Mouse (Mus musculus) spleen, postnatal 4 days (tissue): ENCODE results near the gene Ttn.

Experiments used
- DNase-seq, 2 experiments: peaks; one replicate each; pipeline ENCODE4 v3.0.0; 2022; ENCODE audit warnings: low spot score in 2 of 2

Ttn gene

DNA sequence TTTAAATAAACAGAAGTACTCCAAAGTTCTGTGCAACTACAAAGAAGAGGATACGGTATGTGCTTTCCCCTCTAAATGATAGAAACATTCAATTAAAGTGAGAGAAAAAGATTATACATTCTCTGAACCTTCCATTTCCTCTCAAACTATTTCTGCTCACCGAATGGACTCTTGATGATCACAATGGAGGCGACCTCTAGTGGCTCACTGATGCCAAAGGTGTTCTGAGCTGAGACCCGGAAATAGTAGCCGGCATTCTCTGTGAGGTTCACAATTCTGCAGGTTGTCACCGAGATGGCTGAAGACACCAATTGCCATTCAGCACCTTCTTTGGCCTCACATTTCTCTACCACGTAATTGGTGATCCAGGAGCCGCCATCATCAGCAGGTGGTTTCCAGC, 267.4 kb downstream of the Ttn start:
- DNase-seq = no peak

DNA sequence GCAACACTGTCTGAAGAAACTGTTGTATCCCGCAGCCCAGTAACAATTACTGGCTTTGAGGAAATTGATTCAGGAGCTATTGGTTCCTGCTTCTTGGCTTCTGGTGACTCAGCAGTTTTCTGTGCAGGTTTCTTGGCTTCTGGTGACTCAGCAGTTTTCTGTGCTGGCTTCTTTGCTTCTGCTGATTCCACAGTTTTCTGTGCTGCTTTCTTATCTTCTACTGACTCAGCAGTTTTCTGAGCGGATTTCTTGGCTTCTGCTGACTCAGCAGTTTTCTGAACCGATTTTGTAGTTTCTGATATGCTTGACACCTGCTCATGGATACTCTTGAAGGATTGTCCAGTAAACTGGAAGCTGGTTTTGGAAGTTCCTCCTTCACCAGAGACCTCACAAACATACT, 273.8 kb downstream of the Ttn start:
- DNase-seq = no peak

DNA sequence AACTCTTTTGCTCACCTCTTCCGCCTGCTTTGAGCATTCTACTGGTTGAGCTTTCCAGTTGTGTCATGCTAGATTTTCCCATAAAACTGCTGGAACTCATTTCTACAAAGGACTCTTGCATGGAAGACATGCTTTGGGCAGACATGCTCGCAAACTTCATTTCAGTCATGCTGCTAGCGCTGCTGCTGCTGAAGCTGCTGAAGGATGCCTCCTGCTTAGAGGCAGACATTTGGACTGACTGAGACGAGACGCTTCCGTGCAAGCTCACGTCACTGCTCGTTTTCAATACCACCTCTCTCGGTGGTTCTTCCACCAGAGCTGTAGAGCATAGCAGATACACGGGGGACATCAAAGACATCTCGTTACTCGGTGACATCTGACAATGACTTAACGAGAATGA, 276.7 kb downstream of the Ttn start:
- no peak for DNase-seq

DNA sequence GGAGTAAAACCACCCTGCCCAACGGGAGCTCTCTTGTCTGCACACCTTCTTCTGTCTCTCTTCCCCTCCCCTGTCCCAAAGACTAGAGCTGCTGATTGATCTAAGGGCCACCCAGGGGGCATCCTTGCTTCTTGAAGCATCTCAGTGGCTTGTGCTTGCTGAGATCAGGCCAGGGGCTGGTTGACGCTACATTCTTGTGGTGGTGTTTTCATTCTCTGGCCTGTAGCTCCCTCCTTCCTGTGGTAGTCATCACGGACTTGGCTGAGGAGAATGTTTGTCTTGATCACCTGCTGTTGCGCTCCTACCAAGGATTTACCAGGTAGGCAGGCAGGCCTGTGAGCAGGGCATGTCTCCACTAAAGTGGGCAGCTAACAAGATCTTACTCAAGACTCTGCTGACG, 279.6 kb downstream of the Ttn start:
- DNase-seq = no peak

DNA sequence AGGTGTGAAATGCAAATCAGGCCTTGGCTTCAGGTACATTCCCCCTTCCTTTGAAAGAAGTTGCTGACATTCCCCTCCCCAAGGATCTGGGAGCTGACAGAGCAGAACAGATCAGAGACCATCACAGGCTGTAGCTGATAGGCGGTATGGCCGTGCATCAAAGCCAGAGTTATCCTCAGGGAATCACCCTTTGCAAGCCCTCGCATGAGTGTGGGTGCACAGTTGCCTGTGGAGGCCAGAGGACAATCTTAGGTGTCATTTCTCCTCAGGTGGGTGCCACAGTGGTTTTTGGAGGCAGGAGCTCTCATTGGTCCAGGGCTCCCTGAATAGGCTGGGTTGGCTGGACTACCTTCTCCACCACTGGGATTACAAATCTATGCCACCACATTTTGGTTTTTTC, 280.2 kb downstream of the Ttn start:
- DNase-seq = no peak

DNA sequence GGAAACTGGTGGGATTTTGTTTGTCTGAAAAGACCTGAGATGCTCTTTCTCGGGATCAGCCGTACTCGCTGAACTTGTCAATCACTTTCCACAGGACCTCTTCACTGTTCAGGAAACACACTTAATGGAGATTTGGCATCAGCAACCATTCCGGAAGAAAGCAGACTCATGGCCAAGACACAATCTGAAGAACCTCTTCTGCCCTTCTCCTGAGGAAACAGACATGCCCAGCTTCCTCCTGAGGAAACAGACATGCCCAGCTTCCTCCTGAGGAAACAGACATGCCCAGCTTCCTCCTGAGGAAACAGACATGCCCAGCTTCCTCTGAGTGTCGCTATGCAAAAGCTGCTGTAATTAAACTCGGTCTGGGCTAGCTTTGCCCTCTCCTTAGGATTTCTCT, 287.1 kb downstream of the Ttn start:
- no peak for DNase-seq

DNA sequence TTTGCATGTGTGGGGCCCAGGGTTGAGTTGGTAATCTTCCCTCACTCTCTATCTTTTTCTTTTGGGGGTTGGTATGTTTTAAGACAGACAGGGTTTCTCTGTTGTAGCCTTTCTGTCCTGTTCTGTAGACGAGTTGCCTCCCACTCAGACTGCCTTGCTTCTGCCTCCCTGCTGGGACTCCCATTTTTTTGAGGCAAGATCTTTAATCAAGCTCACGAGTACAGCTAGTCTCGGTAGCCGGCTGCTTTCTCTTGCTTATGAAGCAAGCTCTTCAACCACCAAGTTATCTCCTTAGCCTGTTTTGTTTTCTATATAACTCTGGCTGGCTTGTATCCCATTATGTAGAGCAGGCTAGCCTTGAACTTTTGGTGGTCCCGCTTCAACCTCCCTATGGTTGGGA, 288.6 kb downstream of the Ttn start:
- no peak for DNase-seq

DNA sequence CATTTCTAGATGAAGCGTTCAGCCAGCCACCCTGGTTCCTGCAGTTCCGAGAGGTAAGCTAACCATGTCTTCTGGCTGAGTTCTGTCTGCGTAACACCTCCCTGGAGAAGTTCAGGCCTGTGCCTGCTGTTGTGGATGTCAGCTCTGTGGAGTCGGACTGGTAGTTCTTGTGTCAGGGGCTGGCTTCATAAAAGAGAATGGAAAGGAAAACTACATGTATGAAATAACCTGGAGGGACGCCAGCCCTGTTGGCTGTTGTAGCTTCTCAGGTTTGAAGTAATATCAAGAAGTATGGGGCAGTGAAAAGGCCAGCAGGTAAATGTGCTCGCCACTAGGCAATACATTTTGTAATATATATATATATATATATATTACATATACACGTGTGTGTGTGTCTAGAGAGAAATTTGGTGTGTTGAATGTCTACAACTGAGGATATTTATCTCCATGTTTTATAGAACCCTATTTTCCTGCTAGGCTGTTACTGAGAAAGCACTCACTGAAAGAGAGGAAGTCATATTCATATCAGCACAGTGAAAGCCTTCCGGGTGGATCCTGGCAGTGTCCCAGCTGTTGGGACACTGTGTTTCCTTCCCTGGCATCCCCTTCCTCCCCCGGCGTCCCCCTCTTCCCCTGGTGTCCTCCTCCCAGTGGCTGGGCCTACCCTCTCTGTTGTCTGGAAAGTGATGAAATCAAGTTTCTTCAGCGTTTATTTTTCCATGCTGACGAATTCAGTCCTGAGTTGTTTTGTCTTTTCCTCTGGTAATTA, 291.7 kb downstream of the Ttn start:
- no peak for DNase-seq

DNA sequence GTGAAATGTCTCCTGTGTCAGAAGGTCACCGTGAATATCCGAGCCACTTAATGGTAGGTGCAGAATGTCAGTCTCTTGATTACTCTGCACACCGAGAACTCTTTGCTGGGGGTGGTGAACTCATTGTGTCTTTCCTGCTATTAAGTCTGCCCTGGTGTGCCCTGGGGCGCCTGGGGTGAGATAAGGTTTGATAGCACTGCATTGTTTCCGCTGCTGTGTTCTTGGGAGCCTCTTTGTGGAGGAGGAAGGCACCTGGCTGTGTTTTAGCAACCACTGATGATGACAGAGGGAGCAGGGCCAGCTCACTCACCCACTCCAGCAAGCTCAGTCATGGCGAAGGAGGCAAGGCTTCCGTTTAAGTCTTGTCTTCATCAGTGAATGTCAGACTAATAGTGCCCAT, 294.2 kb downstream of the Ttn start:
- DNase-seq = no peak

DNA sequence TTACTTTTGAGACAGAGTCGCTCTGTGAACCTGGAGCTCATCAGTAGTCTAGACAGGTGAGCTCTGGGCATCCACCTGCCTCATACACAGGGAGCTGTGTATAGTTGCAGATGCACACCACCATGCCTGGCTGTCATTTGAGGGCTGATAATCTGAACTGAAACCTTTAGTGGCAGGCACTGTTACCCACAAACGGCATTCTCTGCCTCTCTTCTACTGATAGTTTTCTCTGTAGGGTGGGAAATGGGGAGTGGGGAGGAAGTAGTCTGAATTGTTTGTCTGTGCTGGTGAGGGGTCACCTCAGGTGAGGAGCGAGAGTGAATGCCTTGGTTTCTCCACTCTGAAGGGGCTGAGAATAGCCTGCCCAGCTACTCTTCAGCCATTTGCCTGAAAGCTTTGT, 294.7 kb downstream of the Ttn start:
- DNase-seq = no peak

DNA sequence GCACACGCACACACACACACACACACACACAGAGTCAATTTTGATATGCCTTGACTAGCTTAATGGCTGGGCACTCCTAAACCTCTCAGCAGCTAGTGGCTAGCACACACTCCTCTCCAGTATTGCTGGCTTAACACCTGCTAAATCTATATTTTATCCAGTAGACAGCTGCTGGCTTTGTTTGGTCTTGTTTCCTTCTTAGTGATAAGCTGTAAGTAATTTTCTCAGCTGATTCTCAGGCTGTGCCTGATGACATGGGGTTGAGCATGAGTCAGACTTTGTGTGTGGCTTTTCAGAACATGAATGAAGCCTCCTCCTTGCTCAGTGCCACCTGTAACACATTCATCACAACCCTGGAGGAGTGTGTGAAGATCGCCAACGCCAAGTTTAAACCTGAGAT, 295.4 kb downstream of the Ttn start:
- no peak for DNase-seq

DNA sequence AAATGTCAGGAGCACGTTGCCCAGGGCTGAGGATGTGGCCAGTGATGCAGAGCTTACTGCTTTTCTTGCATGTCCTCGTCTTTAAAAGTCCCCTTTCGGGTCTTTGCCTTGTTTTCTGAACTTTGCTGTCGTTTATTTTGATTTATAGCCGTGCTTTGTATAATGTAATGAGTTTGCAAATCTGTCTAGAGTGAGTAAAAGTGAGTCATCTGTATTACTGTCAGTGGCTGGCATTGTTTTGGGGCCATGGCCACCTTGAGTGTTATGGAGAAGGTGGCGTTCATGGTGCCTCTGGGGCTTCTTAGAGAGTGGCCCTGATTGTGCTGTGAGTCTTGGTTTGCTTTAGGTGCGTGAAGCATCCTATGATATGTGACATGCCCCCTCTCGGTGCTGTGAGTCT, 300.0 kb downstream of the Ttn start:
- no peak for DNase-seq

DNA sequence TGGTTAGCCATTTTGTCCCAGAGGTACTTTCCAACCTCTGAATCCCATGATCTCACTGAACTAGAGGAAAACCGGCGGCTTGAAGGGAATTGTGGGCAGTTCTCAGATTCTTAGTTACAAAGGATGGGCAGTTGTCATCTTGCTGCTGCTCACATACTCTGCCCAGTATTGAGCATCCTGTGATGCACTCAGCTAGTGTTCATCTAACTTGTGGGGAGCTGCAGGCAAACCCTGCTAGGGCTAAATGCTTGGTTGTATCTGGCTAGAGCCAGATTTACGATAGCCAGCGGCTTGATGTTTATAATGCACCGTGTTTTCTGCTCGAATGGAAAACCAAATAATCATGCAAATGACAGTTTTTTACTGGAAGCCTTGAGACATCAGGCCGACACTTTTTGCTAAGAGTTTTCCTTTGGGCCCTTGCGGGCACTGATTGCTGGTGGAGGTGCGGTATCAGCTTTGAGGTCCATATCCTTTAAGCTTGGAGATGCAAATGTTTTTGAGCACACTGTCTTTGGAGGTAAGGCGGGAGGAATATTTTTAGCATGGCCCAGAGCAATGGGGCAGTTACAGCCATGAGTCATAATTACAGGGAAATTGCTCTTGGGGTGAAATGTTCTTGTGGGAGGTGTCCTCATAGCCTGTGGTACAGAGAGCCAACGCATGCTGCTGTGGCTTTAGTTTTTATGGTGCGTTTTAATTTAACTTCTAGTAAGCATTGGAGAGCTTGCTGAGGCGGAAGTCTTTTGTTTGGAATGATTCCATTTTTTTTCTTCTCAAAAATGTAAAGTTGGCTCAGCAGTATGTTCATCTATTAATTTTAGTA, 305.7 kb downstream of the Ttn start:
- no peak for DNase-seq

DNA sequence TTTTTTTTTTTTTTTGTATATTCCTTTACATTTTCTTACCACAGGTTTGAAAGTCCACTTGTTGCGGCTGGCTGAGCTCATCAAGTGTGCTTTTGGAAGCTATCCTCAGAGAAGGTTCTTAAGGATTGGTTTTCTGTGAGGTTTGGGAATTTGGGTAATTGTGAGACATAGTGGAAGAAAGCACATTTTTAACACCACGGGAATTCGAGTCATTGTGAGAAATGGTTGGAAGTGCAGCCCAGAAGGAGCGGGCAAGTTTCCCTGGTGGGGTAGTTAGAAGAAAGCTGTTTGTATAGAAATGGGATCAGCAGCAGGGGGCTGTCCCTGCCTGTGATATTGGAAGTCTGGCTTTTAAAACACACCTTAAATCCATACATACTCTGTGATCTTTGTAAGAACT, 306.4 kb downstream of the Ttn start:
- no peak for DNase-seq

DNA sequence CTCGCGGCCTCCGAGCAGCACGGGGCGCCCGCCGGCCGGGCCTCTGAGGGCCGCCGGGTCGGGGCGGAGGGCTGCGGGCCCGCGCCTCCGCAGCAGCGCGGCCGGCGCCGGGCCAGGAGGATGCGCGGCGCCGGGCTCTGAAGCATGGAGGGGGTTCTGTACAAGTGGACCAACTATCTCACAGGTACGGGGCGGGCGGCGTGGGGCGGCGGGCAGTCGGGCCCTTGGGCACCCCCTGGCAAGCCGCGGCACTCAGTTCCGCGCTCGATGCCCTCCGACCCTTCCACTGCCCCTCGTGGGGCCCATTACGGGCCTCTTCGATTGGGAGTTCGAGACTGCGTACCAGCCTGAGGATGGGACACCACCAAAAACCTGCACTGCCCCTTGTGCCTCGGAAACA, 306.9 kb downstream of the Ttn start:
- DNase-seq = peak in 1 of 2 experiments; percentile 17

DNA sequence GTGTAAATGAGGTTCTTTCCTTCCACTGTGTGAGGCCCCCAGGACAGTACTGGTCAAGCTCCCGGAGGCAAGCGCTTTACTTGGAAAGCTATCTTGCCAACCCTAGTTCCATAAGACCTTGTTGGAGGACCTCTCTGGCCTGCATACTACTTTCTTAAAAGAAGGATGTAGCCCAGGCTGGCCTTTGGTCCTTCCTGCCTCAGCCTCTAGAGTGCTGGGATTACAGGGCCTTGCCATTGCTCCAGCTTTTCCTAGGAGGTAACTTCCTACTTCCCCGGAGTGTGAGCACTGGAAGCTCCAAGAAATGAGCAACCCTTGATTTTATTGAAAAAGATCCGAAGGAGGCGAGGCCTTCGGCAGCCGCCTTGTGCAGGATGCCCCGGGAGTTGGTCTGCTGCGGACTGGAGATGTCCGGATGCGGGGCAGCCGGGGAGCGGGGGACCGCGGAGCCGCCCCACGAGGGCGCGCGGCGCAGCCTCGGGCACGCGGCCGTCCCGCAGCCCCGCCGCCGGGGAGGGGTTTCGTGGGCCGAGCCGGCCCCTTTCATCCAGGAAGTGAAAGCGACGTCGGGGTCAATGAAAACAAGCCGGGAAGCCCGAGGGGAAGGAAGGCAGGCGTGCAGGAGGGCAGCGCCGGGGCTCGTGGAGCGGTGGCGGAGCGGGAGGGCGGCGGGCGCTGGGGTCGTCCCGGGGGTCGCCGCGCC, 307.5 kb downstream of the Ttn start, which contains the start of gene Plekha3:
Plekha3 (plus strand) TSS at position 557 of the 703 bp plus-strand sequence.
- DNase-seq = peak; percentile 77 to 86

DNA sequence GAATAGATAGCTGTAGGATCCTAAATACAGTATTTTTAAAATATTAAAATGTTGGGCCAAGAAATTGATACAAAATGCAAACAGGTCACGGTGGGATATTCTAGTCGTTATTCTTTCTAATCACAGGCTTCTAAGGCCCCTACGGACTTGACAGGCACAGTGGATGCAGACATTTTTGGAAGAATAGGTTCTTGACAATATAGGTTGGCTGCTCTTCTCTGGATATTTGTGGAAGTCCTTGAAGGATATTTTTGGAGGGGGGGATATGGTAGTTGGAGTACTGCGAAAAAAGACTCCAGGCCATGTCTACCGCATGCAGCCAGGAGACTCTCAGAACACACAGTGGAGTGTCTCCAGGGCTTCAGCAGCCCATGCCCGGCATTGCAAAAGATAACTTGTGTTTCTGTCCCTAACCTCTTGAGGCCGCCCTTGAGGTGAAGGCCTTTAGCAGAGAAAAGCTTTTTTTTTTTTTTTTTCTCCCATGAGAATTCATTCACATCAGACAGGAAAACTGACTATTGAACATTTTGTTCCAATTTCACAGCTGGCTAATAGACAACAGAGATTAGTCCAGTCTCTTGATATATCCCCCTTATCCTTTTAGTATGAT, 308.8 kb downstream of the Ttn start:
- DNase-seq = peak; percentile 66 to 78

DNA sequence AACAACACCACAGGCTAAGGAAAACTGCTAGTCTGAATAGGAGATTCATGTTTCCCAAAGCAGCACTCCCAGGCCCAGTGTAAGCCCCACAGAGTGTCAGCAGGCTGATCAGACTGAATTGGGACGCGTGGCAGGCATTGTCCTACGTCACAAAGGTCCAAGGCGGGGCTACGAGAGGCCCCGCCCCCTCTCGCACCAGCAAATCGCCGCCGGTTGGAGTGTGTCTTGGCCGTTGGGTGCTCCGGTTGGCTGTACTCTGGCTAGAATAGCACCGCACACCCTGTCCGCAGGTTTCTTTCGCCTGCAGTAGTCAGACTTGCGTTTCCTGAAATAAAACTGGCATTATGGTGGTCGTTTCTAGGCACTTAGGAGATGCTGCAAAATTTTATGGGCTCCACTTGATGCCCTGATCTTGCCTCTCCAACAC, 309.4 kb downstream of the Ttn start, which contains the start of gene Fkbp7:
Fkbp7 (minus strand) TSS at position 151 of the 427 bp plus-strand sequence.
- DNase-seq = peak; percentile 86 to 93

DNA sequence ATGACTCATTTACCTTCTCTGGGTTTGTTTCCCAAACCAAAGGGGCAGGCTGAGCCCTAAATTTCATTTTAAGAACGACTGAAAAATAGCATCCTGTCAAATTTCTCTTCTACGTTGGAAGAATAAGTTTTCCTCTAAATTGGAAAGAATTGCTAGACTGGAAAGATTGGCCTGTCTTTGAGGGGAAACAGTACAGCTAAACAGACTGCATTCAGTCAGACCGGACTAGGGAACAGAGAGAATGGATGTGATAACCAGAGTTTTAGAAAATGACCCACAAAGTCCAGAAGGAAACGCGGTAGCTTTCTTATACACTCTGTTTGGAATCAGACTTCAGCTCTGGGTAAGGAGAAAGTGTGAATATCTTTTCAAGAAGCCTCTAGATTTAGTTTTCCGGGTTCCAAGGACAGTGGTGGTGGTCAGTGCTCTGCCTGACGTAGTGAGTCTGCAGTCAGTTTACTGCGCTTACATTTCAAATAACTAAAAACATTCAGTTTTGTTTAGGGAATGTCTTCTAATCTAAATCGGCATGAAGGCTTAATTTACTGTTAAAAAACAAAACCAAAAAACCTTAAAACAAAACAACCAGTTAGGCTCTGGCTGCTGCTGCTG, 310.1 kb downstream of the Ttn start:
- no peak for DNase-seq

DNA sequence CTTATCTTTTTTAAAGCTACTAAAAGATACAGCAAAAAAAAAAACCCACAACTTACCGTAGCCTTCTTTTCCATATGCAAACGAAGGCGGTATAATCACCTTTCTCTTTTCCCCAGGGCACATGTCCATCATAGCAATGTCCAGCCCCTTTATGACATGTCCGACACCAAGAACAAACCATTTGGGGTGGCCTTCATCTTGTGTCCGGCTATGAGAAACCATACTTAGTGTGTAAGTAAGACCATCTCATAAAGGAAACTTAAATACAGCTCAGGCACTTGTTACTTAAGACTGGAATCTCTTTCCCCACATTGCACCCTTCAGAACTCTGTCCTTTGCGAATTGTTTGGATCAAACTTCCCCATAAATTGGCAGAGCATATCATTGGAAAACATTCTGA, 310.7 kb downstream of the Ttn start:
- DNase-seq = no peak

DNA sequence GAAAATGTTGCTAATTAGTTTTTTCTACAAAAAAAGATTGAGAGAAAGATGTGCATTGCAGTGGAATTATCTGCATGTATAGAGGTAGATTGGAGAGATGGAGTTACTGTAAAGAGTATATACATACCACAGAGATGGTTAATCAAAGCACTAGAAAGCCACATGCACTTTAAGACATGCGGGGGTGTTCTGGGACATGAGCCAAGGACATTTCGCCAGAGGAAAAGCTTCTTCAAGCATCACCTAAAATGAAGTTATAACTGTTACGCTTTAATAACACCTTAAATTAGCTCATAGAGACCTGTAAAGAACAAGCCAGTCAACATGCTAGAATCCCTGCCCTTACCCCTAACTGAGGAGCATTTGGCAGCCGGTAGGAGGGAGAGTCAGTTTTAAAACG, 315.1 kb downstream of the Ttn start:
- no peak for DNase-seq

DNA sequence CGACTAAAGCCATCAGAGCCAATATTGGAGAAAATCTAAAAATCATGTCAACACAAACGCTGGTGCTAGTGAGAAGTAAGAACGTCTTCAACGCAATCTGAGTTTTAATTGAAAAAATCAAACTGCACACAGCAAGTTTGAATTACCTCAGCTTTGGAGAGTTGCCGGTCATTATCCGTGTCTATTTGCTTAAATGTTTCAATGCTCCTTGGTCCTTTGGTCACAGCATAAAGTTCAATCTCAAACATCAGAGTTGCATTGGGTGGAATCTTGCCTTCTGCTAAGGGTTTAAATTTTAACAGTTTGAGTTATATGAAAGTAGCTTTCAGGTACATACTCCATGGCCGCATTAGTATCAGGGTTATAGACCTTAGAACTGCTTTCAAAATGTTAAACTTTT, 316.8 kb downstream of the Ttn start:
- DNase-seq = no peak
